ENCODE assay signal across 8 mouse cellular contexts in the genomic region with DNA sequence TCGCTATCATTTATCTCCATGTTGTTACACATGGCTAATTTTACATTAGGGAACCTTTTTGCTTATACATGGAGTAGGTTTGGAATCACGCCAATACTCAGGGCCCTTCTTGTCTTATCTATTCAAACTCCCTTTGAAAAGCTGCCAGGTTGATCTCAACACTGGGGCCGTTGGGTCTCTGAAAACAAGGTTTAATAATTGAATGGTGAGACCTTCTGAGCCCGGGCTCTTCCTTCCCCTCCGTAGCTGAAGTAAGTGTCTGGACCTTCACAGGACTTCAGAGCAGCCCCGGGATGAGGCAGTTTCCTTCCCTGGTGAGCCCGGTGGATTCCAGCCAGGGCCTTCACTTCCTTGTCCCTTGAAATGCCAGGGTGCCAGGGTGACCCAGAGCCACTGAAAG. TPM values are rescaled to one million over a fixed set of nuclear protein-coding genes. Genes with fewer than 3 reads are reported as not detected.
DNase-seq lines count a peak whose midpoint lies in the region; ATAC-seq and TF ChIP-seq lines count a peak whose summit lies in the region.

No protein-coding gene starts in this region.

- no peak overlapping the region for H3K4me3 ChIP-seq in heart, embryonic 16.5 days (ENCODE audit: low read length)
- H3K4me3 ChIP-seq in liver, embryonic 15.5 days (replicated peaks) = 0 out of 2 replicates have a peak overlapping the region, but pooled peaks have one; percentile 1
- H3K4me3 ChIP-seq in forebrain, postnatal 0 days (ENCODE audit: low read depth, low read length) = no peak overlapping the region

- peak overlapping the region; percentile 45; the same call in 1 of the 2 replicates for H3K9ac ChIP-seq in heart, embryonic 16.5 days (ENCODE audit: low read length)
- peak overlapping the region; percentile 4; the same call in 1 of the 2 replicates for H3K9ac ChIP-seq in liver, embryonic 15.5 days
- no peak overlapping the region for H3K9ac ChIP-seq in forebrain, postnatal 0 days

- 10% methylated on average over 7 of the region's 7 CpGs for WGBS in heart, embryonic 16.5 days
- 22% methylated on average over 7 of the region's 7 CpGs for WGBS in liver, embryonic 15.5 days (ENCODE audit: insufficient replicate concordance)
- 24% methylated on average over 7 of the region's 7 CpGs for WGBS in forebrain, postnatal 0 days

- H3K27me3 ChIP-seq in heart, embryonic 16.5 days (ENCODE audit: control insufficient read depth, insufficient read depth, low read length) = no peaks in the 10 kb centered on the region
- H3K27me3 ChIP-seq in liver, embryonic 15.5 days = peaks cover 6% of the 10 kb centered on the region
- H3K27me3 ChIP-seq in forebrain, postnatal 0 days (ENCODE audit: insufficient read depth, low read length) = no peaks in the 10 kb centered on the region

- ATAC-seq in heart, embryonic 16.5 days (replicated peaks; ENCODE audit: extremely low read depth, insufficient read depth, low FRiP score) = peak; percentile 42
- no peak for ATAC-seq in liver, embryonic 15.5 days (ENCODE audit: insufficient read depth)
- no peak for ATAC-seq in forebrain, postnatal 0 days

- no peaks in the 10 kb centered on the region for H3K9me3 ChIP-seq in heart, embryonic 16.5 days (replicated peaks; ENCODE audit: control insufficient read depth, low read length)
- H3K9me3 ChIP-seq in liver, embryonic 15.5 days (replicated peaks) = no peaks in the 10 kb centered on the region
- no peaks in the 10 kb centered on the region for H3K9me3 ChIP-seq in forebrain, postnatal 0 days (ENCODE audit: low read length)

- H3K4me2 ChIP-seq in heart, embryonic 16.5 days (ENCODE audit: low read depth, low read length) = peak overlapping the region; percentile 49
- peak overlapping the region; percentile 43 for H3K4me2 ChIP-seq in liver, embryonic 15.5 days
- no peak overlapping the region for H3K4me2 ChIP-seq in forebrain, postnatal 0 days (ENCODE audit: low read depth)

- TF ChIP-seq CTCF in forebrain, postnatal 0 days (IDR thresholded peaks at IDR 0.05; ENCODE audit: low read depth) = no peak

- H3K36me3 ChIP-seq in heart, embryonic 16.5 days (ENCODE audit: control insufficient read depth, insufficient read depth) = no peaks in the 10 kb centered on the region
- no peaks in the 10 kb centered on the region for H3K36me3 ChIP-seq in liver, embryonic 15.5 days (replicated peaks)
- no peaks in the 10 kb centered on the region for H3K36me3 ChIP-seq in forebrain, postnatal 0 days (ENCODE audit: insufficient read depth)

- H3K27ac ChIP-seq in heart, embryonic 16.5 days (ENCODE audit: low read length) = peak overlapping the region; percentile 85
- peak overlapping the region; percentile 86 for H3K27ac ChIP-seq in liver, embryonic 15.5 days (replicated peaks)
- no peak overlapping the region for H3K27ac ChIP-seq in forebrain, postnatal 0 days (ENCODE audit: low read depth, low read length)

- H3K4me1 ChIP-seq in heart, embryonic 16.5 days (ENCODE audit: control insufficient read depth, insufficient read depth, low read length) = peaks cover 51% of the 10 kb centered on the region
- peaks cover 94% of the 10 kb centered on the region for H3K4me1 ChIP-seq in liver, embryonic 15.5 days (replicated peaks)
- H3K4me1 ChIP-seq in forebrain, postnatal 0 days (ENCODE audit: insufficient read depth) = 0 out of 2 replicates have a peak, but pooled peaks cover 8% of the 10 kb centered on the region

- peak; percentile 59 for DNase-seq in 416B (ENCODE audit: low read depth)
- DNase-seq in adrenal gland, adult 2 months = peak; percentile 78
- no peak for DNase-seq in cerebellum, adult 11-12 months
- no peak for DNase-seq in forebrain, postnatal 0 days
- DNase-seq in cerebellum, postnatal 36 days = no peak
- DNase-seq in testis, postnatal 10 days (ENCODE audit: low spot score) = no peak

RNA-seq across cellular contexts. Expression of a gene that starts 5.6 kb away (rescaled TPM):
- 10 to 100 TPM; 40.3 to 70.3 TPM for total RNA-seq in adrenal gland, adult 2 months (2021)
- polyA plus RNA-seq in adrenal gland, adult 2 months (2012; rRNA removed) = 35.2 and 40.2 TPM in 2 replicates
- polyA plus RNA-seq in heart, embryonic 16.5 days (2015; fragmentation: Nextera tagmentation; extraction: Ambion mirVana) = 2.3 and 2.6 TPM in 2 replicates
- polyA plus RNA-seq in liver, embryonic 15.5 days (2015; fragmentation: Nextera tagmentation; extraction: Ambion mirVana) = 1.2 TPM in 2 replicates
- total RNA-seq in forebrain, postnatal 0 days (2014; rRNA removed) = 15.7 and 20.8 TPM in 2 replicates
- 2.2 and 2.9 TPM in 2 replicates for polyA plus RNA-seq in forebrain, postnatal 0 days (2015; fragmentation: Nextera tagmentation; extraction: Ambion mirVana)

Comparison
In these comparisons a context has a peak if more than half of its experiments do, and no peak if none do; other contexts are left out.
1. DNase-seq: peak in 416B (single experiment) and adrenal gland, adult 2 months (single experiment); none in cerebellum, adult 11-12 months (single experiment), forebrain, postnatal 0 days (single experiment), cerebellum, postnatal 36 days (0 of 2) and testis, postnatal 10 days (single experiment).